Mouse (Mus musculus) small intestine, adult 2 months (tissue): ENCODE measurements at regions not wholly inside any gene's neighbourhood (a gene's known extent, or its start where the extent isn't known, plus 50 kb on each side); places are given as distances from the start of the nearest gene placed in this dataset.

Source experiments
- CTCF ChIP-seq: fragments of 200-500 bp; IDR thresholded peaks from 2 replicates; pipeline ENCODE4 v1.5.1; 2012; ENCODE audit warnings: low read depth, mild to moderate bottlenecking, control low read depth, inconsistent platforms, low read length, moderate library complexity, mixed read lengths; ENCODE audit not compliant: insufficient replicate concordance, insufficient read length; ENCODE audit errors: extremely low read depth
- POLR2A ChIP-seq: fragments of 200-500 bp; IDR thresholded peaks from 2 replicates; pipeline ENCODE4 v1.6.1; 2012; ENCODE audit warnings: low read depth, mild to moderate bottlenecking, control low read depth, inconsistent platforms, low read length, moderate library complexity

DNA sequence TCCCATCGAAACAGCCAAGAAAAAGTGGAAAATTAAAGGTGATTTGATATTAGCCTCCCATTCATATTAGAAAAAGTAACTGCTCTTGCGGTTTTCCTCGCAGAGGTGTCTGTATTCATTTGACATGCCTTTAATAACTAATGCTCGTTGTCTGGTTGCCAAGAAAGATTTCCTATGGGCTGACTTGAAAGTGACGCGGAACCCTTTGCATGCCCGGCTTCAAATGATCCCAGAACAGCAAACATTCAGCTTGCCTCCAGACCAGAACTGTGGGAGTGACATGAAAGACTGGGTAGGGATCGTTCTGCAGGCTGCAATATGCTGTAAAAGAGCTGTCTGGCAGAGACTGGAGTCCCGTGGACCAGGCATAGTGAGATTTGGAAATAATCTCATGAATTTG lies 81.9 kb upstream of the Pkdcc start:
- no peak for TF ChIP-seq CTCF
- no peak for TF ChIP-seq POLR2A
